Mouse (Mus musculus): ENCODE data around the gene C530008M17Rik. TPM values are rescaled to one million over a fixed set of nuclear protein-coding genes. Genes with fewer than 3 reads are reported as not detected.

C530008M17Rik gene
- 1 to 10 TPM; 3.9 to 4.1 TPM for total RNA-seq (2021)

DNA sequence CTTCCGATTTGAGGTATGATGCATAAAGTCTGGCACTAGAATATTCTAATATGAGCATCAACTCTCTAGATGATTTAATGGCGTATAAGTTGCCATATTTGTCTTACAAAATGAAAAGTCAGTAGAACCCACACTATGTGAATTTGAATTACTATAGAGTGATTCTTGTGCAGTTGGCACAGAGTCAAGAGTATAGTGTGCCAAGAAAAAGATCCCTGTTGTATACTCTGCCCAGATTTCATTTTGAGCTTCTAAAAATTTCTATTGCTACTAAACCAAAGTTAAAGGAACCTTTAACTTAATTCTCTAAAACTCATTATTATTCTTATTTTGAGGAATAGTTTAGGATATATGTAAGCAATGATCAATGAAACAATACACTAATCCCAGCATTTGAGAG lies at the start of gene C530008M17Rik:
C530008M17Rik (plus strand) TSS at position 301 of the 400 bp plus-strand sequence.
- DNase-seq = no peak
- intact Hi-C loops (cut with DNase I) = loop anchor here (5.0 kb wide), 2 partner anchors 61 to 186 kb away; no protein-coding TSS in a partner anchor

DNA sequence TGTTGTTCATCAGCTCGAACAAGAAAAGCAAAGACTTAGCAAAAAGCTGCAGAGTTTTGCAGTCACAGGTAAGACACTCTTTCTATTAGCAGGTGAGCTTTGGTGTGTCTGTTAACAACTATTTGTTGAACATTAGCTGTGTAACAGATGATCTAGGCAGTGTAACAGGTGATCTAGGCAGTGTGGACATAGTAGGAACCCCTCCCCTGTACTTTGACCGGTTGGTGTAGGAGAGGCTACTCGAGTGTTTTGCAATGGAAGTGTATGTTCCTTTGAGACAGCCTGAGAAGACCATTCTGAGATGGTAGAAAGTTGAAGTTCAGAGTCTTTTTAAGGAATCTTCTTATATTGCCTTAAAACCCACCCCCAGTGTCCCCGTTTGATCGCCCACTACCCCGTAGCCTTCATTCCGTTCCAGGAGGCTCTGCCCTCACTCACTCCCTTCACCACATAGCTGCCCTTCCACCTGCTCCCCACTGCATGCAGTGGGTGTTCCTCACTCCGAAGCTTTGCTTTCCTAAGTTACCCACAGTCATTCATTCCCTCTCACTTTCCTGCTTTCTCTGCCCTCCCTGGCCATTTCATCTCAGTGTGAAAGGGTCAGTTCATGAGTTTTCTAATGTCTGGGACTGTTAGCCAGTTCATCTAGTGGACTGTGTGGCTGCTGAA lies 46.5 kb upstream of the C530008M17Rik start:
- no peak for DNase-seq
- intact Hi-C loops (cut with DNase I) = no loop called here

DNA sequence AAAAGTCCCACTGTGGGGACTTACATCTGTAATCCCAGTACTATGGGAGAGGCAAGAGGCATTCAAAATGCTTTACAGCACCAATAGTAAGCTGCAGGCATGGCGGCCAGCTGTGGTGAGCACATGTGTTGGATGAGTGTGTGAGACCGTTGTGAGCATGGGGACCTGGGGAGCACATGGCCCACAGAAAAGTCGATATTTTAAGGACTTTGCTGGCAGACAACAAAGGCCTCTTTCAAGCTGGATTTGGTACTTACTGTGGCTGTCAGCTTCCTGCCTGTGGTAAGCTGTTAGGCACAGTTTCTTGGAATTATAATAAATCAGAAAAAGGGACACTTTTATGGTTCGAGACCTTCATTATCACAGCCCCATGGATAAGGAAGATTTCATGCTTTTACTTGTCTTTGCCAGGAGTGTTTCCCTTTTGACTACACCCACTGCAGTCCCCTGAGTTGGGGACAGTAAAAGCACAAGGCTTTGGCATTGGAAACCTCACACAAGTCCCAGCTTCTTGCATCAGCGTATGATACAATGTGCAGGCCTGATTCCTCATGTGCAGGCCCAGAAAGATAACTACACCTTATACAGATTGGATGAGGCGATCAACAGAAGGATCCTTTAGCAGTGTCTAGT lies 43.3 kb upstream of the C530008M17Rik start:
- intact Hi-C loops (cut with DNase I) = no loop called here
- DNase-seq = no peak

DNA sequence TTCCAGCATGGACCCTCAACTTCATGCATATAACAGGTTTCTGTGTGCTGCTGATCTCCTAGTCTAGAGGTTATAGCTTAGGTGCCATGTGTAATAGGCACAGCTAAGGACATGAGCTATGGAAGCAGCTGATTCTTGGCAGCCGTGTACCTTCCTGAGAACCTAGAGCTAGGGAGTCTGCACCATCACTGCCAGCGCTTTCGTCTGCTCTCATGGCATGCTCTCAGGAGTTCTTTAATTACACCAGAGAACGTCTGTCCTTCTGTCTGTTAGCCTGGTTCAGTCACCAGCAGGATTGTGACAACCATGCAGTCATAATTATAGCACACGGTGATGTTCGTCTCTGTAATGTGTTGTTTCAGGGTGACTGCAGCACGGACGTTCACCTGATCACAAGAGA lies 41.0 kb upstream of the C530008M17Rik start:
- no peak for DNase-seq
- intact Hi-C loops (cut with DNase I) = no loop called here

DNA sequence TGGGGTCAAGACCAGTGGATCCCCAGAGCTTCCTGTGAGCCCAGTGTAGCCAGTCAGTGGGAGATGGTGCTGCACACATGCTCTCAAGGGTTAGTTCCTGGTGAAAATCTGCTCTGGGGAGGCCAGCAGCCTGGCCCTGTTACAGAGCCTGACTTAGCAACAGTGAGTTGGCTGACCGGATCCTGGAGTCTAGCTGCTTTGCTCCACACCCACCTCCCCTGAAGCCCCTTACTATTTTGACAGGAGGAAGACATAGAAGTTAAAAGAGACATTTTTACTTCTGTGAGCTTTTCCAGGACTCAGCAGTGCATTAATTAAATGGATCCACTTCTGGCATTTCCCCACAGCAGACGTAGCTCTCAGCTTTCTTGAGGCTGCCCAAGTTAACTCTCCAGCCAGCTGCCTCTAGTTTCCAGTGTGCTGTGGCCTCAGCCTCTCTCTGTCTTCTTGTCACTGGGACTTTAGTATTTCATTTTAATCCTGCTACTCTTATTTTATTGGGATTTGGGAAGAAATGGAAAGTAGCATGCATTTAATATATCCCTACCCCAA lies 40.0 kb upstream of the C530008M17Rik start:
- intact Hi-C loops (cut with DNase I) = no loop called here
- DNase-seq = no peak

DNA sequence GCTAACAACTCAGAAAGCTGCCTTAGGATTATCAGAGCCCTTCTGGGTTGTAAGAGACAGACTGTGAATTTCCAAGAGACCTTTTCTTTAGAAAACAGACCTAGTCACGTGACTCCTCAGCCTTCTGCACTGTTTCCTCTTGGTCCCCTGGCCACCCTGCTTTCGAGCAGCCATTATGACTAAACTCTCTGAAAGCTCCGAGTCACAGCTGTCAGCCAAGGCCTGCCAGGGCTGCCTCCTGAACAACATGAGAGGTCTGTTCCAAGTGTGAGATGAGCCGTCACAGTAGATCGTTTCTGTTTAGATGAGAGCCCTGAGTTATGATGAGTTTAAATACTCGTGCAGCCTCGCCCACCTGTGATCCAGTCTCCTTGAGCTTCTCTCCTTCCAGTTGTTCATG lies 37.6 kb upstream of the C530008M17Rik start:
- DNase-seq = no peak
- intact Hi-C loops (cut with DNase I) = no loop called here

DNA sequence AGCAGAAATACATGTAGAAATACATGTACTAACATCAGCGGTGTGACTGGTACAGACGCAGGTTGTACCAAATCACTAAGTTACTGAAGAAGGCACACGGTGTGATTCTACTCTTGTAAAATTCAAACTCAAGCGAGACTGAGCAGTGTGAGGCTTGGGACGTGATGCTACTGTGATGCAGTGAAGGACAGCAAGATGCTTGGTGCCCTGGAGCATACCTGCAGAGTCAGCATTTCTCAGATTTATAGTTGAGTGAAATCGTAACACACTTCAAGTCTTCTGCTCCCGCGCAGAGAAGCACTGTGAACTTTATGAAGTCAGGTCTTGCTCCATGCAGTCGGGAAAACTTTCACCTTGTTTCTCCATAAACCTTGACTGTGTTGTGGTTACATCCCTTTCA lies 32.6 kb upstream of the C530008M17Rik start:
- DNase-seq = no peak
- intact Hi-C loops (cut with DNase I) = no loop called here

DNA sequence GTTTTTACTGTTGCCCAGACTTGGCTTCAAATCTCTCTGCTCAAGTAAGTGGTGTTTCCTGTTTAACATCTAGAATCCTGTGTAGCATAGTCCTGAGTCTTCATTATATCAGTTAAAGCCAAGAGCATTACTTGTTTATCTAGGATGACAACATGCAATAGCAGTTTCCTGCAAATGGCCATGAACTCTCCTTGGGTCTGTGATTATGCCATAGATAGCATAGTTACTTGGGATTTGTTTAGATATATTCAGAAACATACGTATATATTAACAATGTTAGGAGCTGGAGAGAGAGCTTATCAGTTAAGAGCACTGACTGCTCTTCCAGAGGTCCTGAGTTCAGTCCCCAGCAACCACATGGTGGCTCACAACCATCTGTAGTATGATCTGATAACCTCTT lies 28.5 kb upstream of the C530008M17Rik start:
- intact Hi-C loops (cut with DNase I) = no loop called here

DNA sequence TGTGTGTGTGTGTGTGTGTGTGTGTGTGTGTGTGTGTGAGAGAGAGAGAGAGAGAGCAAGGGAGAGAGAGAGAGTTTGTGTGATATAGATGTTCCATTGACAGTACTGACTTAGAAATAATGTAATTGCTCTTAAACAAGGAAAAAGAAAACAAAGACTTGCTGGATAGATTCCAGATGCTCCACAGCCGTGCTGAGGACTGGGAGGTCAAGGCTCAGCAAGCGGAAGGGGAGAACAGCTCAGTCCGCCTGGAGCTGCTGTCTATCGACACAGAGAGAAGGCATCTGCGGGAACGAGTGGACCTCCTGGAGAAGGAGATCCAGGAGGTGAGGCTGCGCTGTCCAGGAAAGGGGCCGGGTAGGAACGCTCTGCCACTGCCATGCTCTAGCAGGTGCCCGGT lies 22.3 kb upstream of the C530008M17Rik start:
- no peak for DNase-seq
- intact Hi-C loops (cut with DNase I) = no loop called here

More for the DNA sequence above, 28.5 kb upstream of the C530008M17Rik start:
- DNase-seq = no peak

DNA sequence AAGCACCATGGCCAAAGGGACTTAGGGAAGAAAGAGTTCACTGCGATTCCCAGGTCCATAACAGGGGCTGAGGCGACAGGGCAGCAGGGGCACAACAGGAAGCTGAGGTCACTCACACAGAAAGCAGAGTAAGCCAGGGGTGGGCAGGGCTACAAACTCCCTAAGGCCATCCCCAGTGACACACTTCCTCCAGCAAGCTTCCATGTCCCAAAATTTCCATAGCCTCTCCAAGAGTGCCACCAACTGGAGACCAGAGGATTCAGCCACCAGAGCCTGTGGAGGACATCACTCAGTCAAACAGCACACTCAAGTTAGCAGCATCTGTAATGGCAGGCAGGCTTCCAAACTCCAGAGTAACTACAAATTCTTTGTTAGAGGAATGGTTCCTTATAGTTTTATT lies 20.7 kb upstream of the C530008M17Rik start:
- DNase-seq = no peak
- intact Hi-C loops (cut with DNase I) = no loop called here

DNA sequence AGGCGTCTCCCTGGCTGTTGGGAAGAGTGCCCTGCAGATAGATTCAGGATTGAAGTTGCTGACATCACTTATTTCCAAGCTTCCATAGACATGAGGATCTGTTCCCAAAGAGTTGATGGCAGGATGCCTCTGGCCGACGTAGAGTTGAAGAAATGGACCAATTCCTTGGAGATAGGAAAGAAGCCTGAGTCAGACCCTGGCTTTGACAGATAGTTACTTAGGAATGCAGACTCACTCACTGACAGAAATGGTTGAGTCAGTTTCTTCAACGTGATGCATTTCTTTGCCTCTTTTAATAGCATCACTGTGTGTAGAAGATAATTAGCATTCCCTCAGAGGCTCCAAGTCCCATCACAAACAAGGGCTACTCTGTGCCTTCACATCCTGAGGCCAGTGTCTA lies 14.2 kb upstream of the C530008M17Rik start:
- intact Hi-C loops (cut with DNase I) = no loop called here
- DNase-seq = peak; percentile 28 to 29

DNA sequence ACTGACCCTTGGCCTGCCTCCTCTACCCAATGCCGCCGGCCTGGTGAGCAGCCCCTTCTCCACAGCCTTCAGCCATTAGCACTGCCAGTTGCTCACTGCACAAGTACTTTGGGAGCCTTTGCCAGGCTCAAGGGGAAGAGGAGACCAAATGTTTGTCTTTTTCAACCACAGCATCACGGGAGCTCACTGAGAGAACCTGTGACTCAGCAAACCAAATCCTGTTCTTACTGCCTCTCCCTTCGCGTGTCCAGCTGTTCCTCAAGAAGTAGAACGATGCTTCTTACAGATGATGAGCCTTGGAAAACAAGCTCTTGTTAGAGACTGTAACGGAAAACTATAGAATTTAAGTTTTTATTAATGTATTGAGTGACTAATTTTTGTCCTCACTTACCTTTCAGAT lies 12.1 kb upstream of the C530008M17Rik start:
- no peak for DNase-seq
- intact Hi-C loops (cut with DNase I) = no loop called here

DNA sequence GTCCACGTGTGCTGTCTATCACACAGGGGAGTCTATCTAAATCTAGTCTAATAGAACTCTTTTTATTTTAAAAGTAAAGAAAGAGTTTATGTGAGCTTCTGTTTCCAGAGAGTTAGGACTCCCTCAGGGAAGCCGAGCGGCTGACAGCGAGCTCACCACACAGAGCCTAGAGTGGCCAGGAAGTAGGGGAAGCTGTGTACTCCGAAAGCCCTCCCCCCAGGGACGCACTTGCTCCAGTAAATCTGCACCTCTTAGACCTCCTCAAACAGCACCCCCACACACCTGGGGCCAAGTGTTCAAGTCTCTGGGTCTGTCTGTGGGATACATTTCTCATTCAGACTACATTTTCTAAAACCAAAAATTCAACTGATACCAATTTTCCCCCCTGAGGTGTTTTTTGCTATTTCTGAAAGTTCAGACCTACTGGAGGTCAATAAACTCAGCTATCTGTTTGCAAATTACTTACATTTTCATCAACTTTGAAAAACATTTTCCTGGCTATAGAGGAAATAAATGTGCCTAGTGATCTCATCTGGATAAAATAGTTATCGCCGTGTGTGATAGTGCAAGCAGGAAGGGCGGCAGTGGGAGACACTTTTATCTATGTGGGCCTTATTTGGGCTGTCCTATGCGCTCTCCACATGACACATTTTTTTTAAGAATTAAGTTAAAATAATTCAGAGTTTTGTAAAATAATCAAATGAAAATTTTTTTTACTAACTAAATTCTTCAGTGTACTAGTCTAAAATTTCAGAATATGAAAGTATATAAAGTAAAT lies 11.0 kb upstream of the C530008M17Rik start:
- intact Hi-C loops (cut with DNase I) = no loop called here

DNA sequence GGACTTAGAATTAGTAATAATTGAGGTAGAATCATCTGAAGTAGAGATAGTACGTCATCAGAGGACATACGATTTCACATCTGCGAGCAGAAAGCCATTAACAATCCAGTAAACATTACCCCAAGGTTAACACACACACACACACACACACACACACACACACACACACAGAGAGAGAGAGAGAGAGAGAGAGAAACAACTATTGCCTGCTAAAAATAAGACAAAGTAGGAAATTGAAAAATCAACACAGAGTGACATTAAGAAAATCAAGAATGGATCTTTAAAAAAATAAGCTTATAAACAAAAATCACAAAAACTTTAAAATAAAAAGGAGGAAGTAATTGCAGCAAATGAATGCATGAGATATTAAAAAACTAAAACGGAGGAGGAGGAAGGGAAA lies 6.4 kb upstream of the C530008M17Rik start:
- DNase-seq = no peak
- intact Hi-C loops (cut with DNase I) = no loop called here

More for the DNA sequence above, 11.0 kb upstream of the C530008M17Rik start:
- no peak for DNase-seq

DNA sequence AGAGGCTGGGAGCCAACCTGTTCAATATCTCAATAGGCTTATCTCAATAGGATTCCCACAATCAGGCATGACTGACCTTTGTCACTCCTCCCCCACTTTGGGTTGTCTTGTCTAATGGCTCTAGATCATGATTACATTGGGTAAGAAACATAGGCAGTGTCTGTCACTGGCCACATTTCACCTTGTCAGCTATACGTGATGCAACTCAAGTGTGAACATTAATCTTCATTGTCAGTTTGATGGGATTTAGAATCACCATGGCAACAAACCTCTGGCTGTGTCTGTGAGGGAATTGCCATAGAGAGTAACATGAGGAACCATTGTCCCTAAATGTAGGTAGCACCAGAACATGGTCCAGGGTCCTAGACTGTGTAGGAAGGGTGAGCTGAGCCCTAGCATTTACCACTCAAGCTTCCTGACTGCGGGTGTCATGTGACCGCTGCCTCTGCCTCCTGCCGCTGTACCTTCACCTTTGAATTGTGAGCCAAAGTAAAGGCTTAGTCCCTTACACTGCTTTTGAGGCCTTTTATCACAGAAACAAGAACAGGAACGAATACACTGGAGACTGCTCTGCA lies 5.1 kb upstream of the C530008M17Rik start:
- intact Hi-C loops (cut with DNase I) = no loop called here
- no peak for DNase-seq

DNA sequence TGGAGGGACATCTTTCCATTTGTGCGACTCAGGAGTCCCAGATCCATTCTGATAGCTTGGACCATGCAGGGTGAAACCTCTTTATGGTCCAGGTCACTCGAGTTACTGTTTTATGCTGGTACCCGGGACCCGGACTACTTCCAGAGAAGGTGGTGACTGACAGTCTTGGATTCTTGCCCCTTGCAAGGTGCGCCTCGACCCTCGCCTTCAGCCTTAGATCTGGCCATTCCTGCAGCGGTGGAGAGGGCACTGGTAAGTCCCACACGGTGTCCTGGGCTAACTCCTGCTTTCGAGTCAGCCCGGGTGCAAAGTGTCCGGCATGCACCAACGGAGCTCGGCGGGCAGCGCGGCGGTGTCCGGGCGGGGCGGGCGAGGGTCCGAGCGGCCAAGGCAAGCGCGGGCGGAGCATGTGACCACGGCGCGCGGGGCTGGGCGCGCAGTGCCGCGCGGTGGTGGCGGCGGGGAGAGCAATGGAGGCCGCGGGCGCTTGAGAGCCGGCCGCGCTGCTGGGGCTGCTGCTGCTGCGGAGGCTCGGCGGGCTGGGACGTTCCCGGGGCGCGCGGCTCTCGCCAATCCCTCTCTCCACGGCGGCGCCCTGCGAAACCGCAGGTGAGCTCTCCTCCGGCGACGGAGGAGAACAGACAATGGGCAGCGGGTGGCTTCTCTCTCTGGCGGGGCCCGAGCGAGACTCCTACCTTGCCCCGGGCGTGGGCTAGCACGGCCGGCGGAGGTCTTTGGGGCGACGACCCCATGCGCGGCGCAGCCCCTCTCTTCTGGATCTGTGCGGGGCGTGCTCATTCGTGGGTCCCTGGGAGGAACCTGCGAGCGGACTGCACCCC lies 1.2 kb downstream of the C530008M17Rik start:
- peak; percentile 62 to 63 for DNase-seq

DNA sequence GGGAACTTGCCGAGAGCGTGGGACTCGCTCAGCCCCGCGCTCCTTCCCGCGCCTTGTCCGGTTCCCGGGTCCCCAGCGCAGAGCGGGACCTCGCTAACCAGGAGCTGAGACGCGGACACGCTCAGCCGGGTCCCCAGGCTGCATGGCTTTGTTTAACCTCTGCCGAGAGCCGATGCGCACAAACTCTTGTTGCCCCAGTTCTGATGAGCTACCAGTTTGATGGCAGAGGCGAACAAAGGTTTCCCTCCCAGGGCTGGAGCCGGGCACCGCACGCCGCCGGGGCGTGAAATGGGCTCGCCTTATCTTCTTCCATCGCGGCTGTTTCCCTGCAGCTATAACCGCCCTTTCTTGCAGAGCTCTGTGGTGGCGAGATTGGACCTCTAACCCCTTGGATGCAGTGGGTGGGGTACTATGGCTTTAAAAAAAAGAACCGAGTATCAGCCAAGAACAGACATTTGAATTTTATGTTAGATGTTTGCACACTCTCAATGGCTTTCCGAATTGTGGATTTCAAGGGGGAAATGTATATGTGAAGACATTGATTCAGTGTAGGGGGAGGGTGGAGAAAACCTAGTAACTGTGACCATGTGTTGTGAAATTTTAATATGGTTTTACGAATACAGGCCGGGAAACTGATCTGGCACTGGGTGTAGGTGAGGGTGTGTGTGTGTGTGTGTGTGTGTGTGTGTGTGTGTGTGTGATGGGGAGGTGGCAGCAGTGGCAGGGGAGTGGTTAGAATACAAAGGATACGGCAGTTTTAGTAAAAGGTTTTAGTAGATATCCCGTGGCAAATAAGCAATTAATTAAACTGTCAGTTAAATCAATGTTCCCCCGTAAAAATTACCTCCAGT lies 2.0 kb downstream of the C530008M17Rik start:
- intact Hi-C loops (cut with DNase I) = loop anchor here (5.0 kb wide), 2 partner anchors 59 to 184 kb away; no protein-coding TSS in a partner anchor
- peak; percentile 27 to 34 for DNase-seq

More for the DNA sequence above, 1.2 kb downstream of the C530008M17Rik start:
- intact Hi-C loops (cut with DNase I) = loop anchor here (5.0 kb wide), 2 partner anchors 60 to 185 kb away; no protein-coding TSS in a partner anchor

DNA sequence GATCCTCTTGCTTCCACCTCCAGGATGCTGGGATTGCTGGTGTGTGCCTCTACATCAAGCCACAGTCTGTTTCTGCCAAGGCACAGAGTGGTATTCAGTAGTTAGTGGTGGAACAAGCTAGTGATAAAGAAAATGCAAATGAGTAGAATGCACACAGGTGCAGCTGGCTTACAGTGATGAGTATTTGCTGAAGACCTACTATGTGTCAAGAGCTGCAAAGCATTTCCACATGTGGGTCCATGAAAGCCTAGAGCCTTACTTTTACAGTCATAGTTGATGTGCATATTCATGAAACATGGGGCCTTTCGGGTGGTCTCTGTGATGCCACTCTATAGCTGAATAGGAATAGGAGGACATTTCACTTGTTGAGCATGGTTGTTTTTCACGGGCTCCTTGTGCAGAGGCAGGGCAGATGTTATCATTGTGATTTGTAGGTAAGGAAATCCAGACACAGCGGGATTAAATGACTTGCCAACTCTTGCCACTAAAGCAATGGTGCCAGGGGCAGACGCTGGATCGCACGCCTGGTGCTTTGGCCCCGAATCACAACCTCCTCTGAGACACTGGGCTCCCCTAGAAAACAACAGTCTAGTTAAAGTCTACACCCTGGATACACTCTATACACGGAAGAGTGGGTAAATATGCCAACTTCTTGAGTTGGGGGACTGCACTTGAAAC lies 3.8 kb downstream of the C530008M17Rik start:
- intact Hi-C loops (cut with DNase I) = loop anchor here (5.0 kb wide), 2 partner anchors 57 to 182 kb away; no protein-coding TSS in a partner anchor
- no peak for DNase-seq
